Mouse (Mus musculus) intestine, postnatal 0 days (tissue): ENCODE measurements around the gene Nwd2. TPM values are rescaled to one million over a fixed set of nuclear protein-coding genes. Genes with fewer than 3 reads are reported as not detected.

Experiments
- ATAC-seq: fragments of 200-750 bp; cut with Nextera tagmentation; 2 replicates; pipeline ENCODE4 v1.8.0; 2017; ENCODE audit warnings: mild to moderate bottlenecking, moderate TSS enrichment, moderate library complexity
- H3K27ac ChIP-seq: fragments of 300-500 bp; sonication (generic); 2 replicates; pipeline ENCODE4 v1.5.1; 2014; ENCODE audit warnings: mild to moderate bottlenecking, low read depth, low read length, moderate library complexity
- H3K27me3 ChIP-seq: fragments of 300-500 bp; sonication (generic); replicated peaks from 2 replicates; pipeline ENCODE4 v1.6.1; 2014; ENCODE audit warnings: low read length, mixed read lengths; ENCODE audit not compliant: control insufficient read depth, insufficient read depth
- H3K36me3 ChIP-seq: fragments of 300-500 bp; sonication (generic); 2 replicates; pipeline ENCODE4 v1.6.1; 2014; ENCODE audit warnings: mild to moderate bottlenecking, moderate library complexity; ENCODE audit not compliant: control insufficient read depth, insufficient read depth
- H3K4me1 ChIP-seq: fragments of 300-500 bp; sonication (generic); replicated peaks from 2 replicates; pipeline ENCODE4 v1.6.1; 2014; ENCODE audit warnings: antibody characterized with exemption, low read length, mixed read lengths; ENCODE audit not compliant: control insufficient read depth, insufficient read depth
- H3K4me2 ChIP-seq: fragments of 300-500 bp; sonication (generic); replicated peaks from 2 replicates; pipeline ENCODE4 v1.6.1; 2014; ENCODE audit warnings: low read depth, mild to moderate bottlenecking, moderate library complexity
- H3K4me3 ChIP-seq: fragments of 300-500 bp; sonication (generic); 2 replicates; pipeline ENCODE4 v1.5.1; 2014; ENCODE audit warnings: low read depth, low read length
- H3K9ac ChIP-seq: fragments of 300-500 bp; sonication (generic); 2 replicates; pipeline ENCODE4 v1.6.1; 2014; ENCODE audit warnings: mild to moderate bottlenecking, low read depth, low read length
- H3K9me3 ChIP-seq: fragments of 300-500 bp; sonication (generic); 2 replicates; pipeline ENCODE4 v1.6.1; 2016; ENCODE audit warnings: mixed run types; ENCODE audit not compliant: control insufficient read depth
- CTCF ChIP-seq: sonication (generic); IDR thresholded peaks from 2 replicates; pipeline ENCODE4 v1.5.1; 2016; ENCODE audit warnings: low read depth, mild to moderate bottlenecking, control low read depth, antibody characterized with exemption, moderate library complexity
- WGBS: fragments of 180-500 bp; shearing (Covaris S2); extraction: QIAGEN DNeasy Blood & Tissue Kit; methylation state at CpG from one replicate; pipeline ENCODE4 v1.1.7; 2014; 5-methylcytosine and 5-hydroxymethylcytosine counted together
- polyA plus RNA-seq: library from polyadenylated mRNA; unstranded; fragments of >200 nt; fragmentation: Nextera tagmentation; extraction: Ambion mirVana; gene quantifications from 2 replicates; pipeline ENCODE4 v1.2.1, GENCODE M21; 2015

Nwd2 gene
- polyA plus RNA-seq, 1 experiment from 2014 or later = 0.27 TPM

DNA sequence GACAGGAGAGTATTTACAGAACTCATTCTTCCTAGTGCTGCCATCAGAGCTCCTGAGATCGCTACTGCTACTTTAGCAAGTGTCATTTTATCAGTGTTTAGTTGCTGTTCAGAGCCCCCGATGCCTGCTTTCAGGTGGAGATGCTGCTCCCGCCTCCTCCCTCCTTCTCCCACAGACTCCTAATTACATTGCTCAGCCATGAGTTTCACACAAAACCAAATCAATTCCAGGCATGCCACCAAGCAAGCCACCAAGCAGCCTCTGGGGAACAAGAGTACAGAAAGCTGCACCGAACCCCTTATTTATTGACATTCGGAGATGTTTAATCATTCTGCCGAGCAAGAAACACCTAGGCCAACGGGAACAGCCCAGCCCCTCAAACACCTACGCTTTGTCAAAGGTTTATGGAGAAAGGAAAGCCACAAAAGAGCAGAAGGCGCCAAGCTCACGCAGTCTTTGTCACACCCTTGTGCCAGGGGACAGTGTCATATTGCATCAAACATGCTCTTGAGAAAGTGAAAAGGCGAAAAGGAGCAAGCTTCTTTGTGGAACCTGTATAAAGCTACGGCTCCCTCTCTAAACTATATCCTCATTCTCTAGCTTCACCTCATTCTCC, 191.0 kb downstream of the Nwd2 start:
- Histone ChIP-seq H3K27me3 (no peaks in the 10 kb centered on the region), H3K4me1 (no peaks in the 10 kb centered on the region; the same call in 1 of the 2 replicates), H3K36me3 (no peaks in the 10 kb centered on the region), H3K9me3 (no peaks in the 10 kb centered on the region), H3K4me3 (no peak overlapping the region), H3K4me2 (no peak overlapping the region), H3K27ac (no peak overlapping the region), H3K9ac (no peak overlapping the region)
- TF ChIP-seq CTCF = no peak
- ATAC-seq = no peak
- 53% methylated on average over 12 of the region's 12 CpGs for WGBS

DNA sequence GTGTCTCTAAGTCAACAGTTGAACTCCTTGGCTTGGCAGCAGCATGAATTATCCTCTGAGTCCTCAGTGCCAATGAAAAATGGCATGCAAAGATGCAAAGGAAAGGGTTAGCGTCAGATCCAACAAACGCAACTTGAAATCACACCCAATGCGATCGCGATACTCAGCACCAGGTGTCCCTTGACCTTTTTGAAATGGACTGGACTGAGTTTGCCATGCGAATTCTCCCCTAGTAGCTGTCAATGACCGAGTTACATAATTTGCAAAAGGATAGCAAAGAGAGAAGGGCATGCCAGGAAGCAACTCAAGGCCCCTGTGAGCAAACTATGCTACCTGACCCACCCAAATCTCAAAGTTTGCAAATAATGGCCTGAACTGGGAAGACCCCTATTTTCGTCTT, 198.2 kb downstream of the Nwd2 start:
- H3K27ac ChIP-seq = peak overlapping the region; percentile 86
- H3K4me2 ChIP-seq = peak overlapping the region; percentile 50
- H3K27me3 ChIP-seq = no peaks in the 10 kb centered on the region
- no peak overlapping the region; the same call in 1 of the 2 replicates for H3K4me3 ChIP-seq
- peaks cover 6% of the 10 kb centered on the region; the same call in 1 of the 2 replicates for H3K36me3 ChIP-seq
- H3K9me3 ChIP-seq = peaks cover 5% of the 10 kb centered on the region; the same call in 1 of the 2 replicates
- H3K9ac ChIP-seq = 0 out of 2 replicates have a peak overlapping the region, but pooled peaks have one; percentile 28
- peak; percentile 51 for ATAC-seq
- no peak for TF ChIP-seq CTCF
- no peaks in the 10 kb centered on the region for H3K4me1 ChIP-seq
- WGBS = 51% methylated on average over 8 of the region's 8 CpGs

DNA sequence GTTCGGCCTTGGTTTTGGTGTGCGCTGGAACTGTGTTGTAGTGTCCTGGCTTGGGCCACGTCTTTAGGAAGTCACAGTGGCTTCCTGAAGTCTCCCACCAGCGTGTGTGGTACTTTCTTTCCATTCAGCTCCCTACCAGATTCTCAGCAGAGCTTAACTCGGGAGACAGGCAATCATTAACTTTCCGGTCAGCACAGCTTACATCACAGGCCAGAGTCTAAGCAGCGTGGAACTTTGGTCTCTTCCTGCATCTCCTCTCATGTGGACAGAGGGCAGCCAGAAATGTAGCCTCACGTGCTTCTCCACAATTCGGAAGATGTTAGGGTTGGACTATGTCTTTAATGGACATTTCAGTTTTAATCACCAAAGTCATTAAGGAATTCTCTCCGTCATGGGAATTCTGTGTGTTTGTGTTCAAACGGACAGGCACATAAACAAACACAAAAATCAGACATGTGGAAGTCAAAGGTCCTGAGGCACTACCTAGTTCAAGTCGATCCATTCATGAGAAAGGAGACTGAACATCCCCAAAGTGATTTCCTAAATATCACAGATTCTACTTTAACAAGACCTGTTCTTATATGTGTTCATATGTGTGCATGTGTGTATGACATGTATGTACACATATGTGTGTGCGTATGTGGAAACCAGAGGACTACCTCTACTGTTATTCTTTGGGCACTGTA, 198.8 kb downstream of the Nwd2 start:
- H3K4me1 ChIP-seq = no peaks in the 10 kb centered on the region
- H3K27me3 ChIP-seq = no peaks in the 10 kb centered on the region
- H3K4me2 ChIP-seq = peak overlapping the region; percentile 50
- 39% methylated on average over 13 of the region's 13 CpGs for WGBS
- 0 out of 2 replicates have a peak overlapping the region, but pooled peaks have one; percentile 28 for H3K9ac ChIP-seq
- peak; percentile 100 for ATAC-seq
- H3K4me3 ChIP-seq = no peak overlapping the region
- peak overlapping the region; percentile 86 for H3K27ac ChIP-seq
- no peak for TF ChIP-seq CTCF
- H3K36me3 ChIP-seq = peaks cover 6% of the 10 kb centered on the region; the same call in 1 of the 2 replicates
- peaks cover 5% of the 10 kb centered on the region; the same call in 1 of the 2 replicates for H3K9me3 ChIP-seq

DNA sequence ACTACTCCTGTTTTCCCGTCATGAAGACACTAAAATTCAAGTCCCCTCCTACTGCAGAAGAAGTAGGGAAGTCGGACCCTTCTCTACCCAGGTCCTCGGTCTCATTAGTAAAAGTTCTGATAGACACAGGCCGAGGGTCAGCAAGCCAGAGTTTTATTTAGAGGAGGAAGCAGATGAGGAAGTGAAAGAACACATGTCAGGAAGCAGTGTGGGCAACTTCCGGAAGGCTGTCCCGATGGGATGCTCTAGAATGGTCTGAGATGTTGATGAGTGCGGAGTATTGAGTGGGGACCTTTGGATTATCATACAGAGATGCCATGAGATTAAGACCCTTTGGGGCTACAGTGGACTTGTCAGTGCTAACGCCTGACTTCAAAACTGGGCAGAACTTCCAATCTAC, 210.0 kb downstream of the Nwd2 start:
- Histone ChIP-seq H3K36me3 (no peaks in the 10 kb centered on the region), H3K4me2 (no peak overlapping the region), H3K27me3 (no peaks in the 10 kb centered on the region), H3K4me3 (no peak overlapping the region), H3K27ac (no peak overlapping the region), H3K9ac (no peak overlapping the region), H3K9me3 (no peaks in the 10 kb centered on the region), H3K4me1 (no peaks in the 10 kb centered on the region)
- TF ChIP-seq CTCF = no peak
- 81% methylated on average over 8 of the region's 8 CpGs for WGBS
- ATAC-seq = no peak

Other genes starting within 250 kb of the Nwd2 start
- 40.6 and 41.0 TPM in 2 replicates for gene 0610040J01Rik, start 163.3 kb downstream of the Nwd2 start, polyA plus RNA-seq